28 mouse cellular contexts compared by ENCODE assay signal in the genomic region with DNA sequence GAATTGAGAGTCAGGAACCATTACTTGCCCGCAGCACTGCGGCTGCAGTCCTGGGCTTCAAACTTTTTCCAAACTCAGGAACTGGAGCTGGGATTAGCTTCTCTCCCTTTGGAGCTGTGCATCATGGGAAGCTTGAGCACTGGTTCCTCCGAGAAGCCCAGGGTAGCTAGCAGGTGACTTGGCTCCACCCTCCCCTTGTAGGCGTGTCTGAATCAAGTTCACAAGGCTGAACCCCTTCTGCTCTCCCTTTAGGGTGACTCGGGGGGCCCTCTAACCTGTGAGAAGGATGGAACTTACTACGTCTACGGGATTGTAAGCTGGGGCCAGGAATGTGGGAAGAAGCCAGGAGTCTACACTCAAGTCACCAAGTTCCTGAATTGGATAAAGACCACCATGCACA. TPM values are rescaled to one million over a fixed set of nuclear protein-coding genes. Genes with fewer than 3 reads are reported as not detected.
DNase-seq lines count a peak whose midpoint lies in the region; ATAC-seq and TF ChIP-seq lines count a peak whose summit lies in the region.
"Had no signal": no experiment of that assay in that cellular context is flagged by ENCODE, and none has a peak within 500 bp of the region (broad histone marks: within the 10 kb centered on the region; RNA-seq: fewer than 3 reads in every experiment).

No protein-coding gene starts in this region.

- no peak overlapping the region for H3K27ac ChIP-seq in liver, embryonic 12.5 days
- H3K27ac ChIP-seq in liver, postnatal 0 days (ENCODE audit: low read depth): no peak overlapping the region
- no peak overlapping the region for H3K27ac ChIP-seq in forebrain, embryonic 16.5 days (ENCODE audit: low read length)
- H3K27ac ChIP-seq in midbrain, embryonic 15.5 days: no peak overlapping the region
- H3K27ac ChIP-seq: embryonic facial prominence, embryonic 15.5 days; forebrain, embryonic 15.5 days; heart, embryonic 10.5 days; hindbrain, embryonic 12.5 days had no signal

- peak; percentile 68; the same call in 1 of the 2 replicates for ATAC-seq in liver, embryonic 12.5 days
- ATAC-seq in liver, postnatal 0 days: no peak
- 0 out of 2 replicates have a peak, but pooled peaks have one; percentile 46 for ATAC-seq in megakaryocyte-erythroid progenitor cell, adult 5-6 weeks (replicated peaks; ENCODE audit: low FRiP score, low TSS enrichment, poor library complexity, severe bottlenecking)
- ATAC-seq in forebrain, embryonic 16.5 days: no peak
- ATAC-seq in midbrain, embryonic 15.5 days (replicated peaks): no peak
- ATAC-seq: activated CD4-positive, CD25-positive, alpha-beta regulatory T cell, adult 4 months; forebrain, embryonic 15.5 days; Patski had no signal

- H3K4me2 ChIP-seq in liver, embryonic 12.5 days: peak overlapping the region; percentile 32
- no peak overlapping the region for H3K4me2 ChIP-seq in liver, postnatal 0 days (ENCODE audit: low read depth, low read length)
- H3K4me2 ChIP-seq in forebrain, embryonic 16.5 days (ENCODE audit: low read length): no peak overlapping the region
- H3K4me2 ChIP-seq in midbrain, embryonic 15.5 days: no peak overlapping the region
- H3K4me2 ChIP-seq: forebrain, embryonic 15.5 days; hindbrain, embryonic 12.5 days had no signal

- H3K27me3 ChIP-seq in liver, embryonic 12.5 days (replicated peaks): no peaks in the 10 kb centered on the region
- no peaks in the 10 kb centered on the region for H3K27me3 ChIP-seq in liver, postnatal 0 days (ENCODE audit: insufficient read depth, low read length)
- H3K27me3 ChIP-seq in forebrain, embryonic 16.5 days (replicated peaks; ENCODE audit: control insufficient read depth, insufficient read depth, low read length): no peaks in the 10 kb centered on the region
- H3K27me3 ChIP-seq in midbrain, embryonic 15.5 days (replicated peaks): no peaks in the 10 kb centered on the region
- H3K27me3 ChIP-seq: embryonic facial prominence, embryonic 15.5 days; forebrain, embryonic 15.5 days; hindbrain, embryonic 12.5 days had no signal

- no peak overlapping the region for H3K4me3 ChIP-seq in liver, embryonic 12.5 days
- H3K4me3 ChIP-seq in liver, postnatal 0 days (ENCODE audit: low read depth, low read length): no peak overlapping the region
- H3K4me3 ChIP-seq in forebrain, embryonic 16.5 days (replicated peaks; ENCODE audit: low read length): no peak overlapping the region
- H3K4me3 ChIP-seq in midbrain, embryonic 15.5 days: no peak overlapping the region
- H3K4me3 ChIP-seq: erythroblast, embryonic 14.5 days; forebrain, embryonic 15.5 days; heart, embryonic 10.5 days; hindbrain, embryonic 12.5 days had no signal

- 66% methylated on average over 7 of the region's 7 CpGs for WGBS in liver, embryonic 12.5 days (ENCODE audit: insufficient replicate concordance)
- WGBS in liver, postnatal 0 days (ENCODE audit: insufficient replicate concordance): 75% methylated on average over 7 of the region's 7 CpGs
- 93% methylated on average over 7 of the region's 7 CpGs for WGBS in forebrain, embryonic 16.5 days
- 93% methylated on average over 7 of the region's 7 CpGs for WGBS in midbrain, embryonic 15.5 days

- H3K9ac ChIP-seq in liver, embryonic 12.5 days: no peak overlapping the region
- no peak overlapping the region for H3K9ac ChIP-seq in liver, postnatal 0 days (replicated peaks)
- no peak overlapping the region for H3K9ac ChIP-seq in forebrain, embryonic 16.5 days (replicated peaks; ENCODE audit: low read depth, low read length)
- H3K9ac ChIP-seq in midbrain, embryonic 15.5 days: no peak overlapping the region
- H3K9ac ChIP-seq: embryonic facial prominence, embryonic 15.5 days; forebrain, embryonic 15.5 days; hindbrain, embryonic 12.5 days had no signal

- H3K36me3 ChIP-seq in liver, embryonic 12.5 days: no peaks in the 10 kb centered on the region
- H3K36me3 ChIP-seq in liver, postnatal 0 days (replicated peaks; ENCODE audit: insufficient read depth, low read length): peaks cover 3% of the 10 kb centered on the region; the same call in 1 of the 2 replicates
- no peaks in the 10 kb centered on the region for H3K36me3 ChIP-seq in forebrain, embryonic 16.5 days (ENCODE audit: control insufficient read depth, insufficient read depth)
- H3K36me3 ChIP-seq in midbrain, embryonic 15.5 days (replicated peaks): no peaks in the 10 kb centered on the region
- H3K36me3 ChIP-seq: embryonic facial prominence, embryonic 15.5 days; forebrain, embryonic 15.5 days; heart, embryonic 10.5 days; hindbrain, embryonic 12.5 days had no signal

- DNase-seq in liver, postnatal 0 days: no peak
- DNase-seq in c-Kit-positive CD71-positive TER-119-positive erythroid progenitor cells, embryonic 14.5 days (ENCODE audit: low spot score): peak; percentile 10
- no peak for DNase-seq in adrenal gland, postnatal 25 days
- DNase-seq: adrenal gland, postnatal 14 days; cerebellum, adult 11 months; cerebellum, adult 8-10 months; cerebellum, postnatal 14 days; embryo, embryonic 11 days; gastrocnemius, postnatal 10 days; heart, adult 18-20 months; heart, postnatal 10 days; heart, postnatal 4 days had no signal

- H3K9me3 ChIP-seq in liver, embryonic 12.5 days (replicated peaks): no peaks in the 10 kb centered on the region
- no peaks in the 10 kb centered on the region for H3K9me3 ChIP-seq in liver, postnatal 0 days (ENCODE audit: low read length)
- no peaks in the 10 kb centered on the region for H3K9me3 ChIP-seq in forebrain, embryonic 16.5 days (ENCODE audit: control insufficient read depth, low read length)
- no peaks in the 10 kb centered on the region for H3K9me3 ChIP-seq in midbrain, embryonic 15.5 days
- H3K9me3 ChIP-seq: embryonic facial prominence, embryonic 15.5 days; forebrain, embryonic 15.5 days; heart, embryonic 10.5 days; hindbrain, embryonic 12.5 days had no signal

- TF ChIP-seq CTCF in liver, postnatal 0 days (IDR thresholded peaks at IDR 0.05; ENCODE audit: low read depth): no peak

- peaks cover 20% of the 10 kb centered on the region for H3K4me1 ChIP-seq in liver, embryonic 12.5 days
- H3K4me1 ChIP-seq in liver, postnatal 0 days (ENCODE audit: insufficient read depth): no peaks in the 10 kb centered on the region
- H3K4me1 ChIP-seq in forebrain, embryonic 16.5 days (replicated peaks; ENCODE audit: control insufficient read depth, insufficient read depth, low read length): peaks cover 8% of the 10 kb centered on the region; the same call in 1 of the 2 replicates
- peaks cover 19% of the 10 kb centered on the region for H3K4me1 ChIP-seq in midbrain, embryonic 15.5 days

- no peak for TF ChIP-seq EP300 in liver, postnatal 0 days (IDR thresholded peaks at IDR 0.05; ENCODE audit: low read depth)

RNA-seq across cellular contexts. Expression of a gene that starts 32.3 kb away (rescaled TPM):
- 40.8 and 42.9 TPM in 2 replicates for polyA plus RNA-seq in liver, embryonic 12.5 days (2016; fragmentation: Nextera tagmentation; extraction: Ambion mirVana)
- 48.4 and 49.3 TPM in 2 replicates for polyA plus RNA-seq in liver, postnatal 0 days (2015; fragmentation: Nextera tagmentation; extraction: Ambion mirVana)
- not detected in 2 replicates for total RNA-seq in megakaryocyte-erythroid progenitor cell, adult 5-6 weeks (2014; fragmentation: Nextera tagmentation)
- not detected in 2 replicates for total RNA-seq in megakaryocyte-erythroid progenitor cell, adult 5-6 weeks (2017)
- polyA plus RNA-seq in forebrain, embryonic 16.5 days (2015; fragmentation: Nextera tagmentation; extraction: Ambion mirVana): 0.20 TPM in 1 of 2 replicates, not detected in the other
- total RNA-seq in adrenal gland, postnatal 25 days (2021): 0.86 TPM in 1 of 2 replicates, not detected in the other
- 0.10 and 0.20 TPM in 2 replicates for polyA plus RNA-seq in midbrain, embryonic 15.5 days (2015; fragmentation: Nextera tagmentation; extraction: Ambion mirVana)
- total RNA-seq: CH12.LX; common myeloid progenitor, adult 5-6 weeks; heart, adult 18-20 months; heart, postnatal 10 days; heart, postnatal 4 days had no signal
- polyA plus RNA-seq: activated CD4-positive, CD25-positive, alpha-beta regulatory T cell, adult 4 months; embryonic facial prominence, embryonic 11.5 days; forebrain, embryonic 11.5 days; forebrain, embryonic 15.5 days; frontal cortex, adult 2 months had no signal

Comparison
In these comparisons a context has a peak if more than half of its experiments do, and no peak if none do; other contexts are left out.
1. ATAC-seq: peak in liver, embryonic 12.5 days (single experiment) and megakaryocyte-erythroid progenitor cell, adult 5-6 weeks (single experiment); none in liver, postnatal 0 days (single experiment), forebrain, embryonic 16.5 days (single experiment) and midbrain, embryonic 15.5 days (single experiment).
2. RNA of a gene that starts 32.3 kb away (polyA plus RNA-seq): 48.4 to 49.3 TPM in liver, postnatal 0 days and 40.8 to 42.9 TPM in liver, embryonic 12.5 days; 0.20 TPM in forebrain, embryonic 16.5 days and 0.10 to 0.20 TPM in midbrain, embryonic 15.5 days; every median in the first group is over 10 times any median in the second.